Mouse (Mus musculus) spleen, postnatal 10 days (tissue): ENCODE measurements around the gene Fam131c.
A peak's percentile ranks its signal among the peaks of the same experiment; 100 is the strongest.

Experiments used
- DNase-seq, 2 experiments: peaks; one replicate each; pipeline ENCODE4 v3.0.0; 2021 to 2022; ENCODE audit warnings: low spot score in 2 of 2

Gene Fam131c

DNA sequence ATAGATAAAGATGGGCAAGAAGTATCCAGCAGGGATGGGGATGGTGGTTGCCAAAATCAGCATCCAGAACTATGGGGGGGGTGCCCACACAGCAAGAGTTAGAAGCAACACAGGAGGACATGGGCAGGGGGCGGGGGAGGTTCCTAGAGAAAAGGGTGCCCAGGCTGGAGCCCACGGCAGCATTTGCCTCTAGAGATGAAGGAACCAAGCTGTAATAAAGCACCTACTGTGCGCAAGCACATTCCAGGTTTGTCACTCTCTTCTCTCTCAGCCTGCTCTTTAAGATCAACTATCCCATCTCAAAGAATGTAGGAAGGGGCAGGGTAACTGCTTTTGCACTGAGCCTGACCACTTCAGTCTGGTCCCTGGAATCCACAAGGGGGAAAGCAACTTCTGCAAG is 40.6 kb downstream of the Fam131c start:
- no peak for DNase-seq

DNA sequence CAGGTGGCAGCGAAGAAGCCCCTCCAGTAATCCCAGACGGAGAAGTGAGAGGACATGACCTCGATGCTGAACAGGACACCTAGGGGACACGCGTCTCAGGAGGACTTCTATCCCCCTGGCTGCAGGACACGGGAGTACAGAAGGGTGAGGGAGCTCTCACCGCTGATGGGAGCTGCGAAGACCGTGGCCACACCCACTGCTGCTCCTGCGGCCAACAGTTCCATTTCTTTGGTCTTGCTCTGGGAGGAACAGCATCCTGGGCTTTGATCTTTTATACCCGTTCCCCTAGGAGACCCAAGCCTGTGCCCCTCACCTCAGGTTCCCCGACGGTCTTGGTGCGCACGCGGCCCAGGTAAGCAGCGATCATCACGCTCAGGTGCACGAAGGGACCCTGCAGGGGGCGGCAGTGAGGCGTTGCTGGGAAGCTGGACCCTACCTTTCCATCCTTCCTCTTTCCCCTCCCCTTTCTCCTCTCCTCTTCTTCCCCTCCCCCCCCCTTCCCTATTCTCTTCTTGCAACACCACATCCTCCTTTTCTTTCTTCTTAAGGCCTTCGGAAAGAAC is 43.5 kb downstream of the Fam131c start:
- DNase-seq, result peak in 1 of 2 experiments; percentile 44

GRCm38 (mm10) chr4:141415924-141416323 is 47.9 kb downstream of the Fam131c start, which contains the start of gene Clcnkb:
Gene Clcnkb, minus strand, starts transcription at chr4:141416014.
- DNase-seq, result no peak

DNA sequence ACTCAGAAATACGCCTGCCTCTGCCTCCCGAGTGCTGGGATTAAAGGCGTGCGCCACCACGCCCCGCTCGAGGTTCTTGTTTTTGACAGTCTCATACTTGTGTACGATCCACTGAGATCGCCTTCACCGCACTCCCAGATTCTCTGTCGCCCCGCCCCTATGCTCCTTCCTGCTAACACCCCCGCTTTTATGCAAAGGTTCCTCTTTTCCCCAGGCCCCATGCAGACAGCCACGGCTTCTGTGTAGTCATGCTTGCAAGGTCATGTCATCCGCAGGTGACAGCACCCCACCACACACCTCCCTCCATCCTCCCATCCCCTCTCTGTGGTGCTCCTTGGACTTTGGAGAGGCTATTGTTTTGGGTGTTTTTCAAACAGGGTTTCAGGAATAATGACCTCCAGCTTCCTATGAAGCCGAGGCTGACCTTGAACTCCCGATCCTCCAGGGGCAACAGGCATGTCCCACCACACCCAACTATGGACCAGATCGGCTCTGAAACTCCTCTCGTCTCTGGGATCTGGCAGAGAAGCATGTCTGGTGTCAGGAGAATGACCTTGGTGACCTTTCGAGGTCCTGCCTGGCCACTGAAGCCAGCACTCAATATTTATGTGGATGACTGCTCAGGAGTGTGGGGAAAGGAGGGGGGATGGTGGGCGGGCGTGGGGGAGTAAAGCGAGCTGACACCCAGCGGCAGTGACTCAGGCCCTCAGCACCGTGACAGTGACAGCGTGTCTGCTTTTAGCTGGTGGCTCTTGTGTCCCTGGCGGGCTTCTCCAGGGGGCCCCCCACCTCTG is 51.6 kb downstream of the Fam131c start:
- DNase-seq, result peak in 1 of 2 experiments; percentile 50

DNA sequence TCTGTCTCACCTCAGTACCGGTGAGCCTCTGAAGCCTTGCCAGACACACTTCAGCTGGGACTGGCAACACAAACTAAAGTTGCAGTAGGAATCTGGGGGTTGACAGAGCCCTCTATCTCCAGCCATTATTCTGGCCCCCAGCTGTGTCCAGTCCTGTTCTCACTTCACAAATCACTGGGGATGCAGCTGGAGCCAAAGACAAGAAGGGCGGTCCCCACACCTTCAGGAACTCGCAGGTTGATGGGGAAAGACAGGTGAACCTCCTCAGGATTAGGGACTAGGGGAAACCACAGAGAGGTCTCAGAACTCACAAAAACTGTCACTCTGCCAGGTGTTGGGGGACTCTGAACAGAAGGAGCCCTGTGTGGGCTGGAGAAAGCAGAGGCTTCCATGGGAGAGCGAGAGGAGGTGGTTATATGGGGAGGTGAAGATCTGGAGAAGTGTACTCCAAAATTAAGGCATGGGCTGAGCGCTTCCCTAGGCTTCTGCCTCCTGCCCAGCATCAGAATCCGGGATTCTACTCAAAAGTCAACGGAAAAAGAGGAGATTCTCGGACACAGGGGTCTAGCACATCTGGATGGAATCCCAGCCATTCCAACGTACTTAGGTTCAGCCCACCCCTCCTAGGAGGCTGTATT is 52.3 kb downstream of the Fam131c start, which contains the start of gene Hspb7:
Gene Hspb7, plus strand, starts transcription at position 588 of the 638 bp plus-strand sequence.
- no peak for DNase-seq

- no peak for DNase-seq
Observed at GRCm38 (mm10) chr4:141420886-141421285, 52.9 kb downstream of the Fam131c start.

GRCm38 (mm10) chr4:141421423-141421822 is 53.4 kb downstream of the Fam131c start:
- no peak for DNase-seq

GRCm38 (mm10) chr4:141422841-141423240 is 54.8 kb downstream of the Fam131c start:
- DNase-seq, result no peak

GRCm38 (mm10) chr4:141423288-141423687 is 55.3 kb downstream of the Fam131c start:
- no peak for DNase-seq

DNA sequence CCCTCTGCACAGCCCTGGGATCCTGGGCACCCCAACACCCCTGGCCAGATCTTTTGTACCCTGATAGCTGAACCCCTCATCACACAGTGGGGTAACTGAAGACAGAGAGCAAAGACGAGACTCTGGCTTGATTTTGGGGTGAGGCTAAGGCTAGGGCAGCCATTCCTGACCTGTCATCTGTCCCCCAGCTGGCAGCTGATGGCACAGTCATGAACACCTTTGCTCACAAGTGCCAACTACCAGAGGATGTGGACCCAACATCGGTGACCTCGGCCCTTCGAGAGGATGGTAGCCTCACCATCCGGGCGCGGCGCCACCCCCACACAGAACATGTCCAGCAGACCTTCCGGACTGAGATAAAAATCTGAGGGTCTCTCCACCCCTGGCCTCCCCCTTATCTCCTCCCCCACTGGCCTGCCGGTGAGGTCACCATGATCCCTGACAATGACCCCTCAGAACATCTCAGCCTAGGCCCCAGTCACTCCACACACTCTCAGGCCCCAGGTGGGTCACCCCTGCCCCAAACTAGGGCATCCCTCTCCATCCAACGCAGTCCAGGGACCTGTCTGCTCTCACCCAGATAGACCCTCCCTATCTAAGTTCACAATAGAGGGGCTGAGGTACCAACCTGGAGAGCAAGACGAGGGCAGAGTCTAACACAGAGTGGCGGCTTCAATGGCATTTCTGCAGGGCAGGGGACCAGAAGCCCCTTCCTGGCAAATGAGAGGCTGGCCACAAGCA is 55.8 kb downstream of the Fam131c start:
- DNase-seq, result no peak

DNA sequence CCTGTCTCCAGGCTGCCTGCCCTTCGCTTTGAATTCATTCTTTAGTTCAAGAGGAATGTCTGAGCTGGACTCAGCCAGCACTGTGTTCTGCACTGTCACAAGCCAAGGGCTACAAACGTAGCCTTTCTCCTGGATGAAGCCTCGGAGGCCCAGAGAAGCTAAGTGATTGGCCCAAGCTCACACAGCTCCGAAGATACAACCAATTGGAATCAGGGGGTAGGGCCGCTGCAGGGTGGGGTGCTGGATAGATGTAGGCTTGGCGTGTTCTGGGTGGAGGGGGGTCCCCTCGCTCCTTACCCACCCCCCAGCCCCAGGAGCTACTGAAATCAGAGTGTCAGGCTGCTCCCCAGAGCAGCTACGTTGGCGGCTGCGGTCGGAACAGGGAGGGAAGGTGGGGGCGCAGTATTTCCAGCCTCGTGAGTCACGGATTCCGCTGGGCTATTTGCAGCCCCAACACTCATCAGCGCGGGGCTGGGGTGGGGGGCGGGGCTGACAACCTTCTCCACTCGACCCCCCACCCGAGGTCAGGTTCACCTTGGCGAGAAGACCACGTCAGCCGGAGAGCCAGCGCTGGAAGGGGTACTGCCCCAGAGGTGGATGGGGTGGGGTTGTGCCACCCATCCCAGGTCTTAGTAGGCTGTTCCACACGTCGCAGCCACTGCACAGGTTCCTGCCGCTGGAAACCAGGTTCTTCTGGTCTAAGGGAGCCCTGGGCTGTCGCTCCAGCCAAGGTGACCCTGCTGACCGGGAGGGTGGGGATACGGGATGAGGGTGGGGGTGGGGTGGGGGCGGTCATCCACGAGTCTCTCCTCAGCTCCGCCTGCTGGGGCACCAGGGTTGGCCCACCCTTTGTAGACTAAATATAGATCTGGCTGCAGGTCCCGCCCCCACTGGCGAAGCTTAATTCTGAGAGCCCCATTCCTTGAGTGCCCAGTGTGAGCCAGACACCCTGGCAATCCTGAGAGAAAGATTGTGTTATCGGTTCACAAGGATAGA is 57.8 kb downstream of the Fam131c start:
- no peak for DNase-seq

- DNase-seq, result no peak
Observed at GRCm38 (mm10) chr4:141426796-141427745, 59.1 kb downstream of the Fam131c start.

DNA sequence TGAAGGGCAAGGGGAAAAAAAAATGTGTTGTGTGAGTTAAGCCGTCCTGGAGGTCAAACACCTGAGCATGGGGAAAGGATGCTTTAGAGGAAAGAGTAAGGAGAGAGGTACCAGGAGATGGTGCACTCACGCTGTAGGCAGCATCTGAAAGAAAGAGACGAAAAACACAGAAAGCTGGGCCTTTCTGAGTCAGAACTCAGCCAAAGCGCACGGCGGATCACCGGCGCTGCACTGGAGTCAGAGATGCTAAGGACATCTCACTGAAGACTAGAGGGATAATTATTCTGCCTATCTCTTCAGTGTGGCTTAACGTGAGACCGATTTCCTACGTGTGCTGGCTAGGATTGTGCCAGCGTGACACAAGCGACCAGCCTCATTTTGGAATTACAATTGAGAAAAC is 59.9 kb downstream of the Fam131c start:
- DNase-seq, result no peak

DNA sequence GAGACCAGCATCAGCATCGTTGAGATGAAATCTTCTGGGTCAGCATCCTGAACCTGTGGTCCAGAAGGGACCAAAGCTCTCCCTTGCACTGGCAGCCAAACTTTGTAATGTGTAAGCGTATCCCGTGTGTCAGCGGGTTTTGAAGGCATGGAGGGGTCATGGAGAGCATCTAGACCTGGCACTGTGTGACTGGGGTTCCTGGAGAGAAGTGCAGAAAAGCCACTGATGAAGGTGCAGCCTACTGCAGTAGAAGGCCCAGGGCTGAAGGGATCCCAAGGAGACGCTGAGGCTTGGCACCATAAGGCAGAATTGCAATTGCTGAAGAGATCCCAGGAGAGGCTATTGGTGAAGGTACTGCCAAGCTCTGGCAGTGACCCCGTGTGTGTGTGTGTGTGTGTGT is 61.4 kb downstream of the Fam131c start:
- no peak for DNase-seq

DNA sequence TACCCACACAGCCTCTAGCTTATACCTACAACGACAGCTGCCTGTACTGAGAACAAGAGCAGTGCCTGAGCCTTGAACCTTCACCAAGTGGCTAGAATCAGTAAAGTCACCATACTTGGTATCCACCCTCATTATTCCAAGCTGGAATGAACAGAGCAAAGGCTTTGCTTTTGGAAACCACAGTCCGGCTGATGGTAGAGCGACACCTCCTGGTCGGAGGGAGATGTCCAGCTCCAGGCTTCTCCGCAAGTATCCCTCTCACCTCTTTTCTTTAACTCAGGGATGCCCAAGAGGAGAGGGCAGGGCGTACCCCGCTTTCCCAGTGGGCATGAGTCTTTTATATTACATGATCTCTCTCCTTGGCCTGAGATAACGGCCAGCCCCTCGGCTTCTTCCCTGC is 61.8 kb downstream of the Fam131c start:
- no peak for DNase-seq

- DNase-seq, result peak; percentile 63 to 78
Observed at GRCm38 (mm10) chr4:141430997-141431396, 63.0 kb downstream of the Fam131c start.

DNA sequence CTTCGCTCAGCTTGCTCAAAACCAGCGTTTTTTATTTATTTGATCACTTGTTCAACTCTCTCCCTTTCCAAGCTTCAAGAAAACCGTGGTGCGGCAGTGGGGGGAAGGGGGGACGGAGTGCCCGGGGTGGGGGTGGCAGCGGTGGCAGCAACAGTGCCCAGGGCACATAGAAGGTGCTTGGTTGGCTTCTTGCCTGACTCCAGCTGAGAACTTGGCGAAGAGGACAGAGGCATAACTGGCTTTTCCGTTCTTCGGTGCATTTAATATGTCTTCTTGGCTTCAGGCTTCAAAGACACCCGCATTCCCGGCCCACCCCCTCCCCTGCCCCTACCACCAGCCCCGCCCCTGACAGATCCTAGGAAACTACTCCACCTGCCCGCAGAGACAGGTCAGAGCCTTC is 64.6 kb downstream of the Fam131c start:
- no peak for DNase-seq

GRCm38 (mm10) chr4:141433191-141433590 is 65.2 kb downstream of the Fam131c start:
- no peak for DNase-seq
